ENCODE assay signal across 15 mouse cellular contexts in genomic region chr13:44231403-44231802, GRCm38 (mm10).
DNase-seq lines count a peak whose midpoint lies in the region; ATAC-seq lines count a peak whose summit lies in the region.
"Had no signal": no experiment of that assay in that cellular context is flagged by ENCODE, and none has a peak within 500 bp of the region (broad histone marks: within the 10 kb centered on the region; RNA-seq: fewer than 3 reads in every experiment).

No protein-coding gene starts in this region.

- no peaks in the 10 kb centered on the region for H3K9me3 ChIP-seq in heart, embryonic 10.5 days
- no peaks in the 10 kb centered on the region for H3K9me3 ChIP-seq in forebrain, embryonic 15.5 days
- H3K9me3 ChIP-seq in midbrain, embryonic 14.5 days (ENCODE audit: control insufficient read depth, low read length), result no peaks in the 10 kb centered on the region
- H3K9me3 ChIP-seq: limb, embryonic 15.5 days had no signal

- WGBS in heart, embryonic 10.5 days, result 48% methylated on average over 4 of the region's 4 CpGs
- 15% methylated on average over 4 of the region's 4 CpGs for WGBS in forebrain, embryonic 15.5 days
- 10% methylated on average over 4 of the region's 4 CpGs for WGBS in midbrain, embryonic 14.5 days

- H3K4me2 ChIP-seq in forebrain, embryonic 15.5 days (replicated peaks), result no peak overlapping the region
- no peak overlapping the region for H3K4me2 ChIP-seq in midbrain, embryonic 14.5 days (ENCODE audit: low read length)
- H3K4me2 ChIP-seq: limb, embryonic 15.5 days had no signal

- H3K4me1 ChIP-seq in heart, embryonic 10.5 days, result peaks cover 58% of the 10 kb centered on the region
- H3K4me1 ChIP-seq in brown adipose tissue, adult 24 weeks (ENCODE audit: control insufficient read depth, insufficient read depth, insufficient read length, low read length), result peaks cover 14% of the 10 kb centered on the region
- peaks cover 44% of the 10 kb centered on the region for H3K4me1 ChIP-seq in forebrain, embryonic 15.5 days
- H3K4me1 ChIP-seq in midbrain, embryonic 14.5 days (ENCODE audit: control insufficient read depth, insufficient read depth, low read length), result peaks cover 30% of the 10 kb centered on the region

- no peak overlapping the region for H3K4me3 ChIP-seq in heart, embryonic 10.5 days
- no peak overlapping the region for H3K4me3 ChIP-seq in brown adipose tissue, adult 24 weeks (ENCODE audit: insufficient read depth, low read depth, low read length)
- no peak overlapping the region for H3K4me3 ChIP-seq in forebrain, embryonic 15.5 days
- no peak overlapping the region for H3K4me3 ChIP-seq in midbrain, embryonic 14.5 days (replicated peaks; ENCODE audit: low read depth, low read length)
- H3K4me3 ChIP-seq: erythroblast, embryonic 14.5 days; limb, embryonic 15.5 days; myocyte had no signal

- no peaks in the 10 kb centered on the region for H3K27me3 ChIP-seq in heart, embryonic 10.5 days (ENCODE audit: insufficient read depth, poor library complexity, severe bottlenecking)
- H3K27me3 ChIP-seq in forebrain, embryonic 15.5 days, result no peaks in the 10 kb centered on the region; the same call in 1 of the 2 replicates
- H3K27me3 ChIP-seq in midbrain, embryonic 14.5 days (ENCODE audit: control insufficient read depth, insufficient read depth, low read length), result peaks cover 3% of the 10 kb centered on the region; the same call in 1 of the 2 replicates
- H3K27me3 ChIP-seq: limb, embryonic 15.5 days had no signal

- H3K27ac ChIP-seq in heart, embryonic 10.5 days, result peak overlapping the region; percentile 77
- H3K27ac ChIP-seq in brown adipose tissue, adult 24 weeks (replicated peaks; ENCODE audit: low read depth, low read length), result peak overlapping the region; percentile 65
- H3K27ac ChIP-seq in forebrain, embryonic 15.5 days (replicated peaks), result peak overlapping the region; percentile 70
- no peak overlapping the region; the same call in 1 of the 2 replicates for H3K27ac ChIP-seq in midbrain, embryonic 14.5 days (replicated peaks; ENCODE audit: low read depth, low read length)

- no peaks in the 10 kb centered on the region for H3K36me3 ChIP-seq in heart, embryonic 10.5 days
- no peaks in the 10 kb centered on the region for H3K36me3 ChIP-seq in forebrain, embryonic 15.5 days
- H3K36me3 ChIP-seq in midbrain, embryonic 14.5 days (ENCODE audit: control insufficient read depth, insufficient read depth, low read length), result no peaks in the 10 kb centered on the region
- H3K36me3 ChIP-seq: limb, embryonic 15.5 days had no signal

- ATAC-seq in forebrain, embryonic 15.5 days (replicated peaks), result no peak
- ATAC-seq in midbrain, embryonic 14.5 days (ENCODE audit: low FRiP score, low TSS enrichment), result 0 out of 2 replicates have a peak, but pooled peaks have one; percentile 7
- no peak for ATAC-seq in frontal cortex, adult (ENCODE audit: low TSS enrichment)
- ATAC-seq: intestine, postnatal 0 days had no signal

- DNase-seq in heart, embryonic 10.5 days (ENCODE audit: low spot score), result no peak
- no peak for DNase-seq in heart, adult 8-10 months (ENCODE audit: low spot score)
- DNase-seq in midbrain, embryonic 14.5 days, result peak; percentile 62
- no peak for DNase-seq in right cerebral cortex, adult 2 months (ENCODE audit: low spot score in 2 of 2)
- DNase-seq in right cerebral cortex, postnatal 14 days, result no peak
- DNase-seq: adrenal gland, postnatal 36 days; cerebellum, adult 8-10 months; right cerebral cortex, adult 18-20 months had no signal

- no peak overlapping the region for H3K9ac ChIP-seq in forebrain, embryonic 15.5 days (replicated peaks)
- no peak overlapping the region for H3K9ac ChIP-seq in midbrain, embryonic 14.5 days (replicated peaks; ENCODE audit: low read length)
- H3K9ac ChIP-seq: limb, embryonic 15.5 days had no signal
